Mouse (Mus musculus) megakaryocyte, adult 5-6 weeks (primary cell): ENCODE results near the gene Rnf166. TPM values are rescaled to one million over a fixed set of nuclear protein-coding genes. Genes with fewer than 3 reads are reported as not detected.

Experiments
- ATAC-seq: 2 replicates; pipeline ENCODE4 v1.8.0; 2016; ENCODE audit warnings: mild to moderate bottlenecking, inconsistent platforms; ENCODE audit not compliant: poor library complexity, severe bottlenecking
- total RNA-seq, 2 experiments: library from RNA; stranded (forward) in 1 of 2; stranded (reverse) in 1 of 2; fragments of 153-499, 151-499 nt in 1 of 2; fragments of 221-1000, 200-1000 nt in 1 of 2; gene quantifications; 2 replicates each; pipeline versions ENCODE4 v1.2.3 to v1.2.4; 2015 to 2017

Gene Rnf166
- total RNA-seq, 2 experiments from 2014 or later, result 42.0 to 50.8 TPM

GRCm38 (mm10) chr8:122469965-122470364 lies 5.9 kb downstream of the Rnf166 start:
- ATAC-seq, result peak; percentile 23; the same call in 1 of the 2 replicates

GRCm38 (mm10) chr8:122469407-122469806 lies 6.5 kb downstream of the Rnf166 start:
- ATAC-seq, result no peak

- ATAC-seq, result no peak
Observed at GRCm38 (mm10) chr8:122467816-122468215, 8.0 kb downstream of the Rnf166 start.

- no peak for ATAC-seq
Observed at GRCm38 (mm10) chr8:122464985-122465384, 10.9 kb downstream of the Rnf166 start.

GRCm38 (mm10) chr8:122463651-122464640 lies 11.9 kb downstream of the Rnf166 start:
- peak; percentile 43 for ATAC-seq

- ATAC-seq, result no peak
Observed at GRCm38 (mm10) chr8:122462510-122462909, 13.4 kb downstream of the Rnf166 start.

GRCm38 (mm10) chr8:122461473-122462148 lies 14.3 kb downstream of the Rnf166 start:
- ATAC-seq, result no peak

- ATAC-seq, result peak; percentile 64
Observed at GRCm38 (mm10) chr8:122460524-122461472, 15.1 kb downstream of the Rnf166 start, which contains the start of gene Snai3. Snai3 (minus strand) TSS chr8:122460733.

GRCm38 (mm10) chr8:122459990-122460389 lies 15.9 kb downstream of the Rnf166 start:
- no peak for ATAC-seq

- no peak for ATAC-seq
Observed at GRCm38 (mm10) chr8:122459218-122459900, 16.5 kb downstream of the Rnf166 start.

- ATAC-seq, result no peak
Observed at GRCm38 (mm10) chr8:122457171-122457570, 18.7 kb downstream of the Rnf166 start.

GRCm38 (mm10) chr8:122454409-122454808 lies 21.5 kb downstream of the Rnf166 start:
- ATAC-seq, result peak; percentile 39

GRCm38 (mm10) chr8:122452154-122452553 lies 23.7 kb downstream of the Rnf166 start:
- ATAC-seq, result no peak

GRCm38 (mm10) chr8:122451161-122451703 lies 24.6 kb downstream of the Rnf166 start:
- ATAC-seq, result no peak

GRCm38 (mm10) chr8:122445203-122445602 lies 30.7 kb downstream of the Rnf166 start:
- no peak for ATAC-seq

- peak; percentile 43 for ATAC-seq
Observed at GRCm38 (mm10) chr8:122444058-122444748, 31.7 kb downstream of the Rnf166 start.

GRCm38 (mm10) chr8:122443262-122444006 lies 32.4 kb downstream of the Rnf166 start, which contains the start of gene Mvd:
Mvd (minus strand) TSS chr8:122443422.
- ATAC-seq, result peak; percentile 91

- ATAC-seq, result peak; percentile 2; the same call in 1 of the 2 replicates
Observed at GRCm38 (mm10) chr8:122442781-122443180, 33.1 kb downstream of the Rnf166 start.
